Mouse (Mus musculus) hindbrain, embryonic 16.5 days (tissue): Measurements from ENCODE around the gene Stum. TPM values are rescaled to one million over a fixed set of nuclear protein-coding genes. Genes with fewer than 3 reads are reported as not detected.

Experiments used
- ATAC-seq: fragments of 200-750 bp; cut with Nextera tagmentation; 2 replicates; pipeline ENCODE4 v1.8.0; 2017; ENCODE audit warnings: moderate TSS enrichment, moderate library complexity
- H3K27ac ChIP-seq: fragments of 300-500 bp; sonication (generic); 2 replicates; pipeline ENCODE4 v1.5.1; 2014; ENCODE audit warnings: low read depth, mild to moderate bottlenecking, control low read depth, low read length, moderate library complexity
- H3K27me3 ChIP-seq: fragments of 300-500 bp; sonication (generic); replicated peaks from 2 replicates; pipeline ENCODE4 v1.6.1; 2014; ENCODE audit warnings: low read length; ENCODE audit not compliant: control insufficient read depth, insufficient read depth
- H3K36me3 ChIP-seq: fragments of 300-500 bp; sonication (generic); 2 replicates; pipeline ENCODE4 v1.6.1; 2014; ENCODE audit warnings: mild to moderate bottlenecking, low read length, moderate library complexity, mixed read lengths; ENCODE audit not compliant: control insufficient read depth, insufficient read depth
- H3K4me1 ChIP-seq: fragments of 300-500 bp; sonication (generic); 2 replicates; pipeline ENCODE4 v1.6.1; 2014; ENCODE audit warnings: low read depth, low read length; ENCODE audit not compliant: control insufficient read depth, insufficient read depth
- H3K4me2 ChIP-seq: fragments of 300-500 bp; sonication (generic); 2 replicates; pipeline ENCODE4 v1.6.1; 2014; ENCODE audit warnings: mild to moderate bottlenecking, low read length, control low read depth, moderate library complexity
- H3K4me3 ChIP-seq: fragments of 300-500 bp; sonication (generic); 2 replicates; pipeline ENCODE4 v1.5.1; 2014; ENCODE audit warnings: mild to moderate bottlenecking, low read length, control low read depth, moderate library complexity
- H3K9ac ChIP-seq: fragments of 300-500 bp; sonication (generic); 2 replicates; pipeline ENCODE4 v1.6.1; 2014; ENCODE audit warnings: low read depth, mild to moderate bottlenecking, control low read depth, low read length, moderate library complexity
- H3K9me3 ChIP-seq: fragments of 300-500 bp; sonication (generic); 2 replicates; pipeline ENCODE4 v1.6.1; 2014; ENCODE audit warnings: mild to moderate bottlenecking, low read length, moderate library complexity; ENCODE audit not compliant: control insufficient read depth
- WGBS: fragments of 180-500 bp; shearing (Covaris S2); extraction: QIAGEN DNeasy Blood & Tissue Kit; methylation state at CpG from one replicate; pipeline ENCODE4 v1.1.7; 2014; 5-methylcytosine and 5-hydroxymethylcytosine counted together
- polyA plus RNA-seq: library from polyadenylated mRNA; unstranded; fragments of >200 nt; fragmentation: Nextera tagmentation; extraction: Ambion mirVana; gene quantifications from 2 replicates; pipeline ENCODE4 v1.2.1, GENCODE M21; 2015

The Stum gene
- polyA plus RNA-seq, 1 experiment from 2014 or later, result 18.6 TPM

- Histone ChIP-seq H3K27me3 (no peaks in the 10 kb centered on the region), H3K4me3 (no peak overlapping the region), H3K4me2 (no peak overlapping the region), H3K9ac (no peak overlapping the region), H3K4me1 (peaks cover 7% of the 10 kb centered on the region), H3K9me3 (no peaks in the 10 kb centered on the region), H3K36me3 (no peaks in the 10 kb centered on the region), H3K27ac (no peak overlapping the region)
- 75% methylated on average over 8 of the region's 8 CpGs for WGBS
- no peak for ATAC-seq
Observed at GRCm38 (mm10) chr1:180428871-180429270, 54.4 kb downstream of the Stum start.

DNA sequence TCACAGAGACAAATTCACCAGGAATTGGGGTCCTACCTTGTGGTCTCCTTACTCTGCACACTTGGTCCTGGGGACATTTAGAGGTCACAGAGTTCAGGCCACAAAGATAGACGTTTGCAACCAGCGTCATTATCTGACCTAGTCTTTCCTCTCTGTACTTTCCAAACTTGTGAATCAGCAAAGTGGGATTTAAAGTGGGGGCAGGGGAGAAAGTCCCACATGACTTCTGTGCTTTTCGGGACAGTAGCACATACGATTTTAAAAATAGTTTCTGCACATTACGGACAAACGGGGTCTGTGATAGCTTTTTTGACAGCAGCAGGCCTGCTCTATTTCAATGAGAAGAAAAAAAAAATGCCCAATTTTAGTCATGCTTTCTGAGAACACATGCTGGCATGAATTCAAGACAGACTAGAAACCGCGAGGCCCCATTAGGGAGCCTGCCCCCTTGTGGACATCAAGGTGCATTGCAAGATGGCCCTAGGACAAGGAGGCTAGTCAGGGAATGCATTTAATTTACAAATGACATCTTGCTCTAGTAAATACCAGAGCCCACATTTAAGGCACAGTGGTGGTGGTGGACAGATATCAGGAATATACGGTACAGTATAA lies 55.1 kb downstream of the Stum start:
- H3K27me3 ChIP-seq, result no peaks in the 10 kb centered on the region
- H3K4me1 ChIP-seq, result peaks cover 3% of the 10 kb centered on the region
- no peak overlapping the region for H3K4me3 ChIP-seq
- no peak for ATAC-seq
- H3K4me2 ChIP-seq, result no peak overlapping the region
- WGBS, result 30% methylated on average over 9 of the region's 9 CpGs
- no peaks in the 10 kb centered on the region for H3K36me3 ChIP-seq
- H3K27ac ChIP-seq, result no peak overlapping the region
- H3K9ac ChIP-seq, result no peak overlapping the region
- H3K9me3 ChIP-seq, result no peaks in the 10 kb centered on the region

GRCm38 (mm10) chr1:180427685-180428084 lies 55.6 kb downstream of the Stum start:
- Histone ChIP-seq H3K4me2 (no peak overlapping the region), H3K27me3 (no peaks in the 10 kb centered on the region), H3K4me3 (no peak overlapping the region), H3K36me3 (no peaks in the 10 kb centered on the region), H3K4me1 (peaks cover under 1% of the 10 kb centered on the region), H3K9me3 (no peaks in the 10 kb centered on the region), H3K9ac (no peak overlapping the region), H3K27ac (no peak overlapping the region)
- WGBS, result 54% methylated on average over 10 of the region's 10 CpGs
- ATAC-seq, result no peak

DNA sequence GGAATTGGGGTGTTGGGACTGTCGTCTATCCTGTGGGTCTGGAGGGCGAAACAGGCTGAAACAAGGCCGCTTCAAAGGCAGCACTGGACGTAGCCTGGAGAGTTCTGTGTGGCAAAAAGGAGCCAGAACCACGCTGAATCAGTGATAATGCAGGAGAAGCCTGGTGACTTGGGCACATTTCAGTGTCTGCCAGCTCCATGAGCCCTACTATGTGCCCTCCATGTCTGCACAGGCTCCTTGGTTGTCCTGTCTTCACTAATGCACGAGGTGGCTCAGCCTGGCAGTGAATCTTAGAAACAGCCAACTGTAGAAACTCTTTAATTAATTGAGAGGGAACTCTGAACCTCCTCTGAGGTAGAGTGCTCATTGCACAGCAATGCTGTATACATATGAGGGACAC lies 56.9 kb downstream of the Stum start:
- no peaks in the 10 kb centered on the region for H3K27me3 ChIP-seq
- H3K4me2 ChIP-seq, result no peak overlapping the region
- H3K36me3 ChIP-seq, result no peaks in the 10 kb centered on the region
- H3K9me3 ChIP-seq, result no peaks in the 10 kb centered on the region
- WGBS, result 85% methylated on average over 6 of the region's 6 CpGs
- H3K27ac ChIP-seq, result no peak overlapping the region
- H3K9ac ChIP-seq, result no peak overlapping the region
- H3K4me3 ChIP-seq, result no peak overlapping the region
- no peak for ATAC-seq
- H3K4me1 ChIP-seq, result peaks cover 8% of the 10 kb centered on the region

- Histone ChIP-seq H3K4me3 (no peak overlapping the region), H3K36me3 (no peaks in the 10 kb centered on the region), H3K27me3 (no peaks in the 10 kb centered on the region), H3K9me3 (no peaks in the 10 kb centered on the region), H3K4me1 (peaks cover 24% of the 10 kb centered on the region), H3K27ac (no peak overlapping the region), H3K4me2 (no peak overlapping the region), H3K9ac (no peak overlapping the region)
- 75% methylated on average over 3 of the region's 3 CpGs for WGBS
- ATAC-seq, result no peak
Observed at GRCm38 (mm10) chr1:180423931-180424330, 59.4 kb downstream of the Stum start.

GRCm38 (mm10) chr1:180423008-180423639 lies 60.2 kb downstream of the Stum start:
- Histone ChIP-seq H3K27me3 (no peaks in the 10 kb centered on the region), H3K36me3 (no peaks in the 10 kb centered on the region), H3K4me1 (peaks cover 24% of the 10 kb centered on the region), H3K27ac (no peak overlapping the region), H3K4me2 (no peak overlapping the region), H3K9me3 (no peaks in the 10 kb centered on the region), H3K9ac (no peak overlapping the region), H3K4me3 (no peak overlapping the region)
- 56% methylated on average over 16 of the region's 16 CpGs for WGBS
- ATAC-seq, result no peak

- H3K27ac ChIP-seq, result no peak overlapping the region
- no peaks in the 10 kb centered on the region for H3K27me3 ChIP-seq
- no peak for ATAC-seq
- no peak overlapping the region for H3K9ac ChIP-seq
- H3K9me3 ChIP-seq, result no peaks in the 10 kb centered on the region
- WGBS, result 38% methylated on average over 11 of the region's 11 CpGs
- H3K36me3 ChIP-seq, result no peaks in the 10 kb centered on the region
- peak overlapping the region; percentile 33; the same call in 1 of the 2 replicates for H3K4me2 ChIP-seq
- no peak overlapping the region for H3K4me3 ChIP-seq
- H3K4me1 ChIP-seq, result peaks cover 24% of the 10 kb centered on the region
Observed at GRCm38 (mm10) chr1:180422076-180422828, 61.1 kb downstream of the Stum start.

- Histone ChIP-seq H3K4me3 (peak overlapping the region; percentile 6; the same call in 1 of the 2 replicates), H3K4me1 (peaks cover 24% of the 10 kb centered on the region), H3K36me3 (no peaks in the 10 kb centered on the region), H3K9ac (peak overlapping the region; percentile 53), H3K27me3 (no peaks in the 10 kb centered on the region), H3K9me3 (no peaks in the 10 kb centered on the region), H3K27ac (peak overlapping the region; percentile 57), H3K4me2 (peak overlapping the region; percentile 33)
- 51% methylated on average over 25 of the region's 25 CpGs for WGBS
- peak; percentile 61 for ATAC-seq
Observed at GRCm38 (mm10) chr1:180421165-180421909, 62.0 kb downstream of the Stum start.
